Mouse (Mus musculus) ZHBTc4 (cell line): ENCODE data around the gene Ltb.
"Not testable (repeated sequence)": the region's sequence is repeated elsewhere in the genome, so short reads cannot be mapped to it uniquely, and the experiment has no call there.

Experiments
- DNase-seq: peaks from one replicate; pipeline ENCODE4 v3.0.0-alpha.2; 2011; ENCODE audit warnings: low read depth, low spot score

Ltb gene

GRCm38 (mm10) chr17:35225456-35225855, 31.2 kb downstream of the Ltb start:
- DNase-seq: no peak

GRCm38 (mm10) chr17:35226561-35227046, 32.4 kb downstream of the Ltb start:
- DNase-seq: no peak

GRCm38 (mm10) chr17:35231022-35231421, 36.8 kb downstream of the Ltb start:
- no peak for DNase-seq

GRCm38 (mm10) chr17:35232043-35232442, 37.8 kb downstream of the Ltb start:
- peak; percentile 91 for DNase-seq

- DNase-seq: no peak
Observed at GRCm38 (mm10) chr17:35232659-35233058, 38.4 kb downstream of the Ltb start.

- no peak for DNase-seq
Observed at GRCm38 (mm10) chr17:35233114-35233980, 39.1 kb downstream of the Ltb start, which contains the start of gene Atp6v1g2. Gene Atp6v1g2 (plus strand): TSS chr17:35233660.

GRCm38 (mm10) chr17:35234090-35234489, 39.9 kb downstream of the Ltb start:
- not testable (repeated sequence) for DNase-seq

GRCm38 (mm10) chr17:35234903-35235302, 40.7 kb downstream of the Ltb start:
- DNase-seq: peak; percentile 55

GRCm38 (mm10) chr17:35235614-35236389, 41.6 kb downstream of the Ltb start, which contains the start of gene Nfkbil1:
Gene Nfkbil1 (minus strand): TSS chr17:35235792.
- peak; percentile 96 for DNase-seq

GRCm38 (mm10) chr17:35236390-35236746, 42.1 kb downstream of the Ltb start:
- peak; percentile 94 for DNase-seq

- no peak for DNase-seq
Observed at GRCm38 (mm10) chr17:35236996-35237395, 42.8 kb downstream of the Ltb start.

GRCm38 (mm10) chr17:35237504-35237903, 43.3 kb downstream of the Ltb start:
- no peak for DNase-seq

GRCm38 (mm10) chr17:35239700-35240099, 45.5 kb downstream of the Ltb start:
- DNase-seq: no peak

GRCm38 (mm10) chr17:35240384-35241304, 46.4 kb downstream of the Ltb start:
- DNase-seq: no peak

GRCm38 (mm10) chr17:35241305-35242014, 47.2 kb downstream of the Ltb start, which contains the start of gene Ddx39b:
Gene Ddx39b (plus strand): TSS chr17:35241746.
- DNase-seq: peak; percentile 97

- peak; percentile 85 for DNase-seq
Observed at GRCm38 (mm10) chr17:35242015-35242941, 48.0 kb downstream of the Ltb start.

- peak; percentile 77 for DNase-seq
Observed at GRCm38 (mm10) chr17:35243086-35243485, 48.8 kb downstream of the Ltb start.

GRCm38 (mm10) chr17:35244999-35245398, 50.8 kb downstream of the Ltb start:
- no peak for DNase-seq
